Mouse (Mus musculus) intestine, embryonic 14.5 days (tissue): ENCODE data around the gene Pdk1. TPM values are rescaled to one million over a fixed set of nuclear protein-coding genes. Genes with fewer than 3 reads are reported as not detected.

Experiments
- ATAC-seq: fragments of 200-750 bp; cut with Nextera tagmentation; replicated peaks from 2 replicates; pipeline ENCODE4 v1.8.0; 2017; ENCODE audit warnings: low read depth, moderate number of reproducible peaks, moderate TSS enrichment, moderate library complexity; ENCODE audit not compliant: low FRiP score, low TSS enrichment
- DNase-seq: peaks from one replicate; pipeline ENCODE4 v3.0.0-alpha.2; 2018; ENCODE audit warnings: low spot score
- H3K27ac ChIP-seq: fragments of 300-500 bp; sonication (generic); 2 replicates; pipeline ENCODE4 v1.5.1; 2014; ENCODE audit warnings: low read depth, mild to moderate bottlenecking, control low read depth
- H3K27me3 ChIP-seq: fragments of 300-500 bp; sonication (generic); replicated peaks from 2 replicates; pipeline ENCODE4 v1.6.1; 2014; ENCODE audit warnings: low read length, control low read depth; ENCODE audit not compliant: control insufficient read depth, insufficient read depth
- H3K36me3 ChIP-seq: fragments of 300-500 bp; sonication (generic); 2 replicates; pipeline ENCODE4 v1.6.1; 2014; ENCODE audit warnings: low read length, control low read depth; ENCODE audit not compliant: control insufficient read depth, insufficient read depth
- H3K4me1 ChIP-seq: fragments of 300-500 bp; sonication (generic); replicated peaks from 2 replicates; pipeline ENCODE4 v1.6.1; 2014; ENCODE audit warnings: low read length, control low read depth, mixed read lengths; ENCODE audit not compliant: control insufficient read depth, insufficient read depth
- H3K4me2 ChIP-seq: fragments of 300-500 bp; sonication (generic); 2 replicates; pipeline ENCODE4 v1.6.1; 2014; ENCODE audit warnings: low read length
- H3K4me3 ChIP-seq: fragments of 300-500 bp; sonication (generic); 2 replicates; pipeline ENCODE4 v1.5.1; 2014; ENCODE audit warnings: low read depth, low read length, control low read depth, mixed read lengths
- H3K9ac ChIP-seq: fragments of 300-500 bp; sonication (generic); 2 replicates; pipeline ENCODE4 v1.6.1; 2014; ENCODE audit warnings: mild to moderate bottlenecking, low read length
- H3K9me3 ChIP-seq: fragments of 300-500 bp; sonication (generic); 2 replicates; pipeline ENCODE4 v1.6.1; 2016; ENCODE audit warnings: low read length, control low read depth; ENCODE audit not compliant: control insufficient read depth
- WGBS: fragments of 180-500 bp; shearing (Covaris S2); extraction: QIAGEN DNeasy Blood & Tissue Kit; methylation state at CpG from one replicate; pipeline ENCODE4 v1.1.7; 2014; 5-methylcytosine and 5-hydroxymethylcytosine counted together
- polyA plus RNA-seq: library from polyadenylated mRNA; unstranded; fragments of >200 nt; fragmentation: Nextera tagmentation; extraction: Ambion mirVana; gene quantifications from 2 replicates; pipeline ENCODE4 v1.2.1, GENCODE M21; 2014

The Pdk1 gene
- polyA plus RNA-seq, 1 experiment from 2014 or later: 89.1 TPM

DNA sequence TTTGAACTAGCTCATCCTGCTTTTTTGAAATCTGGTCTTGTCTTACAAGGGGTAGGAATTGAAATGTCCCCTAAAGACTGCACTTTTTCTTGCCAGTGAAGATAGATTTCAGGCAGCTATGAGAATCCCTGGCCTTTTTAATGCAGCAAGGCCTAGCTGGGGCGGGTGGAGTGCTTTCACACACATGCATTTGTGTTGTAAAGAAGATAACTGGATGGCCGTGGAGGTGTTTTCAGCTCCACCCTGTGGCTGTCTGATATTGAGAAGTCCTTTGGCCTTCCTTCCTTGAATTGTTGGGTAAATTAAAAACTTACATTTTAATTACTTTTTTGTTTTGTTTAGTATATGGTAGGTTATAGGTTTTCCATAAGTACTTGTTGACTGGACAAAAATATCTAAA lies 5.4 kb downstream of the Pdk1 start:
- no peak for DNase-seq
- Histone ChIP-seq H3K9ac (no peak overlapping the region), H3K9me3 (no peaks in the 10 kb centered on the region), H3K27ac (no peak overlapping the region), H3K4me1 (no peaks in the 10 kb centered on the region; the same call in 1 of the 2 replicates), H3K4me2 (no peak overlapping the region), H3K27me3 (no peaks in the 10 kb centered on the region), H3K36me3 (peaks cover 24% of the 10 kb centered on the region), H3K4me3 (no peak overlapping the region; the same call in 1 of the 2 replicates)
- ATAC-seq: no peak
- 79% methylated on average over 2 of the region's 2 CpGs for WGBS

DNA sequence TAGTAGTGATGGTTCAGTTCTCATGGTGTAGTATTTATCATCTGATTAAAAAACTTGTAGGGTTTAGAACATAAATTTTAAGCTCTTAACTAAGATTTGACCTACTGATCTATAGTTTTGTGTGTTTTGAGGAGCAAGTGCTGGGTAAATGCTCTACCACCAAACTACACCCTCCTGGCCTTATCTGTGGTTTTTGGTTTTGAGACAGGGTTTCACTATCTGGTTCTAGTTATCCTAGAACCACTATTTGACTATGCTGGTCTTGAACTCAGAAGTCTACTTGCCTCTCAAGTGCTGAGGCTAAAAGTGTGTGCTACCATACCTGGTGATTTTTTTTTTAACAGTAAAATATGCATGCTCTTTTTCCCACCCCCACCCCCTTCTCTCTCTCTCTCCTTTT lies 5.9 kb downstream of the Pdk1 start:
- DNase-seq (no peak), ATAC-seq (no peak)

DNA sequence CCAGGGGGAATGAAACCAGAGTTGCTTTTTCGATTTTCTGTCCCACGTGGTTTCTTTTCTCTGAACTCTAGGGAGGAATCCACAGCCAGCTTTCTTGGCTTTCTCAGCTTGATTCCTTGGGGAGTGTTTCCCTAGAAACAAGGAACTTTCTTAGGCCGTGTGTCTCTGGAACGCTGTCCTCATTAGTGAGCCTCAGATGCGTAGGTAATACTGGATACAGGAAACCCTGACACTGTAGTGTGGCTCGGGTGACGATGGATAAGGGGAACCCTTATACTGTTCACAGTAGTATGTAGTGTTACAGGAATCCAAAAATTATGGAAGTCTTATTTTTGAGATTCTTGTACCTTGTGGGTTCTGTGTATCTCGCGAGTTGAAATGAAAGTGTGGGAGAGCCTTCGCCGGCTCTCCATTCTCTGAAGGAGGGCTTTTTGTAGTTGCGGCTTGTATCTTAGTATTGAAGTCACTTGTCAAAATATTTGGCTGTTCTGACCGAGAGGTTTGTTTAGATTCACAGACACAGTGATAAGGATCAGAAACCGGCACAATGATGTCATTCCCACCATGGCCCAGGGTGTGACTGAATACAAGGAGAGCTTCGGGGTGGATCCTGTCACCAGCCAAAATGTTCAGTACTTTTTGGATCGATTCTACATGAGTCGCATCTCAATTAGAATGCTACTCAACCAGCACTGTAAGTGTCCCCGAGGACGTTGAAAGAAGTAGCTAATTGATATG lies 10.1 kb downstream of the Pdk1 start:
- Histone ChIP-seq H3K4me3 (no peak overlapping the region), H3K36me3 (peaks cover 43% of the 10 kb centered on the region), H3K9ac (no peak overlapping the region), H3K9me3 (no peaks in the 10 kb centered on the region), H3K27ac (no peak overlapping the region), H3K27me3 (no peaks in the 10 kb centered on the region), H3K4me2 (no peak overlapping the region), H3K4me1 (no peaks in the 10 kb centered on the region)
- no peak for DNase-seq
- WGBS: 73% methylated on average over 19 of the region's 19 CpGs
- ATAC-seq: no peak

More for the DNA sequence above, 5.9 kb downstream of the Pdk1 start:
- no peak overlapping the region for H3K27ac ChIP-seq
- H3K9me3 ChIP-seq: no peaks in the 10 kb centered on the region
- H3K9ac ChIP-seq: no peak overlapping the region
- no peak overlapping the region for H3K4me2 ChIP-seq
- H3K4me3 ChIP-seq: no peak overlapping the region
- H3K4me1 ChIP-seq: no peaks in the 10 kb centered on the region; the same call in 1 of the 2 replicates
- H3K36me3 ChIP-seq: peaks cover 25% of the 10 kb centered on the region
- H3K27me3 ChIP-seq: no peaks in the 10 kb centered on the region

DNA sequence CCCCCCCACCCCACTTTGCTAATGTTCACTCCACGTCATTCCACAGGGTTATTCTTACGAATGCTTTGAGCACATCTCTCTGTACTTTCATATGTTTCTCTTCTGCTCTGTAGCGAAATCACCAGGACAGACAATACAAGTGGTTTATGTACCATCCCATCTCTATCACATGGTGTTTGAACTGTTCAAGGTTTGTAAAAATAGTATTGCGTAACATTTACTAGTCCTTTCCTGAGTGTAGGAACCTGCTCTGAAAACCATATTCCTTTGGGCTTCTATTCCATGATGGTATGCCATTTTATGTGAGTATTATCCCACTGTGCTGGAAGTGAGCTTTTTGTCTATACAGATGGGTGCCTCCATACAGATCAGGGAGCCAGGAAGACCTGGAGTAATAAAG lies 14.2 kb downstream of the Pdk1 start:
- Histone ChIP-seq H3K27me3 (no peaks in the 10 kb centered on the region), H3K27ac (no peak overlapping the region), H3K4me3 (no peak overlapping the region), H3K4me1 (no peaks in the 10 kb centered on the region), H3K36me3 (peaks cover 42% of the 10 kb centered on the region), H3K4me2 (no peak overlapping the region), H3K9ac (no peak overlapping the region), H3K9me3 (no peaks in the 10 kb centered on the region)
- no peak for ATAC-seq
- no peak for DNase-seq
- 90% methylated on average over 4 of the region's 4 CpGs for WGBS

DNA sequence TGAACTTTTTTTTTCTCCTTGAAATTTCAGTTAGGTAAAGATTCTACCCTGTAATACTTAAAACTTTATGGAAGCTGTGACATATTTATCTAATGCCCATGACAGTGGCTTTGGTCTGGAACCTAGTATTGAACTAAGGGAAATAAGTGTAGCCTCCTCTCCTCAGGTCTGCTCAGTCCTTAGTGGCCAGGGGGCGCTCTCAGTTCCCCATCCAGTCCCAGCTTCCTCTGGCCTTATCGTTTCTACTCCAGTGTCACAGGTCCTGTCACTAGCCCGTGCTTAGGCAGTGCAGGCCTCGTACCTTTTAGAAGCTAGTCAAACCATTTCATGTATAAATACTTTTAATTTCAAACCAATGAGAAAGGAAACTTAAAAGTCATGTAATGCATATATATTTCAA lies 15.4 kb downstream of the Pdk1 start:
- Histone ChIP-seq H3K4me1 (no peaks in the 10 kb centered on the region), H3K4me2 (no peak overlapping the region), H3K27me3 (no peaks in the 10 kb centered on the region), H3K27ac (no peak overlapping the region), H3K4me3 (no peak overlapping the region), H3K36me3 (peaks cover 52% of the 10 kb centered on the region), H3K9me3 (no peaks in the 10 kb centered on the region), H3K9ac (no peak overlapping the region)
- 74% methylated on average over 4 of the region's 4 CpGs for WGBS
- DNase-seq (no peak), ATAC-seq (no peak)

DNA sequence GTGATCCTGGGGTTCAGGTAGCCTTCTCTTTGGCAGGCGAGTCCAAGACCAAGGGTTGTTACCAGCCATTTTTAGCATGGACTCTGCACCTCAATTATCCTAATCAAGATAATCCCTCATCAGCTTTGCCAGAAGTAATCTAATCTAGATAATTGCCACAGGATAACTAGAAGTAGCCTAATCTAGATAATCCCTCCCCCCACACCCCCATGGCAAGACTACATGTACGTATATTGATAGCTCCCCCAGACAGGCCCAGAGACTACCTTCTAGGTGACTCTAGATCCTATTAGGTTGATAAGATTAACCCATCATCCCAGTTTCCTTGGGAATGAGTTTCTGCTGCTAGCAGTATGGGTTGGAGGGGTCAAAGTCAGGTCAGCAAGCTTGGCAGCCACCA lies 18.5 kb downstream of the Pdk1 start:
- Histone ChIP-seq H3K4me3 (no peak overlapping the region), H3K36me3 (peaks cover 51% of the 10 kb centered on the region), H3K27ac (no peak overlapping the region), H3K9me3 (no peaks in the 10 kb centered on the region), H3K4me2 (no peak overlapping the region), H3K27me3 (no peaks in the 10 kb centered on the region), H3K9ac (no peak overlapping the region), H3K4me1 (no peaks in the 10 kb centered on the region)
- ATAC-seq: no peak
- DNase-seq: no peak
- WGBS: 99% methylated on average over 2 of the region's 2 CpGs

DNA sequence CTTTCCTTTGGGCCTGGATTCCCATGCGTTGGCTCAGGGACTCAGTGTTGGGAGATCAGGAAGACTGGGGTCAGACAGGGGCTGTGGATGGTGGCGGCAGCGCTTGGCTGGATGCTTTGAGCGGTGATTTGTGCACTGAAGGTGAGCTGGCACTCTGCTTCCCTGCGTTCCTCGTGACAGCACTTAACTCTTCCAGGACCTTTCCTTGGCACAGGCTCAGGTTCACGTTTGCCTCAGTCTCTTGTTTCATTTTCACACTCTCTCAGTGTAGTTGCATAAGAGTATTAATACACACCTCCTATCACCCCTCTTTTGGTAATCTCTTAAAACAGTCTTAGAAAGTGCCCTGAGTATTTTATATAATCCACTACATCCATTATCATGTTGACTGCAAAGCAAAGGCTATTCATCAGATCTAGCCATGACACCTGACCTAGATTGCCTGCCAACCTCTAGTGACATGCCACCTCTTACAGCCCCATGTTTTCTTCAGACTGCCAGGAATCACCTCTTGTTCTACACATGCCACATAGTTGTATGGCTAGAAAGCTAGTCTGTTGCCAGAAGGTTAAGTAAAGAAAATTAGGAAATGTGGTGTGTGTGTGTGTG lies 19.8 kb downstream of the Pdk1 start:
- no peak overlapping the region for H3K4me3 ChIP-seq
- H3K27ac ChIP-seq: no peak overlapping the region
- no peak overlapping the region for H3K9ac ChIP-seq
- H3K9me3 ChIP-seq: no peaks in the 10 kb centered on the region
- no peaks in the 10 kb centered on the region for H3K4me1 ChIP-seq
- H3K36me3 ChIP-seq: peaks cover 49% of the 10 kb centered on the region
- H3K27me3 ChIP-seq: no peaks in the 10 kb centered on the region
- no peak overlapping the region for H3K4me2 ChIP-seq
- 88% methylated on average over 7 of the region's 7 CpGs for WGBS
- DNase-seq: no peak
- ATAC-seq: no peak

DNA sequence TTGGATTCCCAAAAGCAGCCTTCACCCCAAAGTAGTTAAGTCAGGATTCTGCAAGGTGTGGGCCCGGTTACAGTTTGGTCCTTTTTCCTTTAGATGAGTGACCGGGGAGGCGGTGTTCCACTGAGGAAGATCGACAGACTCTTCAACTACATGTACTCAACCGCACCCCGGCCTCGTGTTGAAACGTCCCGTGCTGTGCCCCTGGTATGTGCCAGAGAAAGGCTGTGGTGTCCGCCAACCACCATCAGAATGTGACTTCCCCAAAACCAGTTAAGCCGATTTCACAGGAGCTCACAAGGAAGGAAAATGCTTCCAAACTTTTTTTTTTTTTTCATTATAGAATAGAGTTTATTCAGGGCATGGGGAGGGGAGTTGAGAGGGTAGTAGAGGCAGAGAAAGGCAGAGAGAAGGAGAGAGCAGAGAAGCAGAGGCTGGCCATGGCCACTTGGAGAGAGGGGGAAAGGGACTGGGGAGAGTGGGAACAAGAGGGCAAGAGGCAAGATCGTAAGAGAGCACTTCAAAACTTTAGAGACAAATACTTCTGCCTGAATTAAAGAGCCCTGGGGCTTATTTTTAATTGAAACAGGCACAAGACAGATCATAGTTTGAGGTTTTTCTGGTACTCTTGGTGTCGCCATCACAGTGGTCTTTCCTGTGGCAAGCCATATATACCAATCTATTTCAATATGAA lies 22.7 kb downstream of the Pdk1 start:
- no peak for ATAC-seq
- Histone ChIP-seq H3K4me3 (no peak overlapping the region), H3K9ac (no peak overlapping the region)

More for the DNA sequence above, 22.7 kb downstream of the Pdk1 start:
- Histone ChIP-seq H3K27ac (no peak overlapping the region), H3K4me1 (no peaks in the 10 kb centered on the region), H3K36me3 (peaks cover 42% of the 10 kb centered on the region), H3K9me3 (no peaks in the 10 kb centered on the region), H3K4me2 (no peak overlapping the region), H3K27me3 (no peaks in the 10 kb centered on the region)
- no peak for DNase-seq
- WGBS: 93% methylated on average over 13 of the region's 13 CpGs
